Mouse (Mus musculus): ENCODE data around the gene Ccdc47. TPM values are rescaled to one million over a fixed set of nuclear protein-coding genes. Genes with fewer than 3 reads are reported as not detected.

Gene Ccdc47
- polyA plus RNA-seq, 1 experiment from 2014 or later, result 41.9 TPM

- WGBS, result 75% methylated on average over 7 of the region's 7 CpGs
- H3K9ac ChIP-seq (ENCODE audit: low read depth, low read length), result no peak overlapping the region
- no peak for TF ChIP-seq CTCF (IDR thresholded peaks at IDR 0.05; ENCODE audit: low read depth)
- H3K4me1 ChIP-seq (replicated peaks; ENCODE audit: control insufficient read depth, insufficient read depth, low read length), result no peaks in the 10 kb centered on the region
- no peak overlapping the region for H3K4me2 ChIP-seq (replicated peaks; ENCODE audit: low read depth)
- no peak for ATAC-seq
- no peak overlapping the region for H3K4me3 ChIP-seq (ENCODE audit: low read depth, low read length)
- H3K27ac ChIP-seq (ENCODE audit: low read depth, low read length), result no peak overlapping the region
- no peaks in the 10 kb centered on the region for H3K27me3 ChIP-seq (replicated peaks; ENCODE audit: control insufficient read depth, insufficient read depth, low read length)
- H3K9me3 ChIP-seq (ENCODE audit: control insufficient read depth), result no peaks in the 10 kb centered on the region
- peaks cover 39% of the 10 kb centered on the region for H3K36me3 ChIP-seq (ENCODE audit: control insufficient read depth, insufficient read depth)
Observed at GRCm38 (mm10) chr11:106157154-106157553, 59.0 kb downstream of the Ccdc47 start.

- Histone ChIP-seq H3K4me1 (replicated peaks; ENCODE audit: control insufficient read depth, insufficient read depth, low read length) (no peaks in the 10 kb centered on the region), H3K9me3 (ENCODE audit: control insufficient read depth) (no peaks in the 10 kb centered on the region), H3K27me3 (replicated peaks; ENCODE audit: control insufficient read depth, insufficient read depth, low read length) (no peaks in the 10 kb centered on the region), H3K4me2 (replicated peaks; ENCODE audit: low read depth) (no peak overlapping the region), H3K4me3 (ENCODE audit: low read depth, low read length) (no peak overlapping the region), H3K9ac (ENCODE audit: low read depth, low read length) (no peak overlapping the region), H3K36me3 (ENCODE audit: control insufficient read depth, insufficient read depth) (peaks cover 48% of the 10 kb centered on the region), H3K27ac (ENCODE audit: low read depth, low read length) (no peak overlapping the region)
- TF ChIP-seq CTCF (IDR thresholded peaks at IDR 0.05; ENCODE audit: low read depth), result no peak
- WGBS, result 79% methylated on average over 1 of the region's 1 CpGs
- ATAC-seq, result no peak
Observed at GRCm38 (mm10) chr11:106156257-106156656, 59.9 kb downstream of the Ccdc47 start.

- no peak for ATAC-seq
- Histone ChIP-seq H3K27ac (ENCODE audit: low read depth, low read length) (no peak overlapping the region), H3K4me2 (replicated peaks; ENCODE audit: low read depth) (no peak overlapping the region), H3K4me3 (ENCODE audit: low read depth, low read length) (no peak overlapping the region), H3K9ac (ENCODE audit: low read depth, low read length) (no peak overlapping the region), H3K27me3 (replicated peaks; ENCODE audit: control insufficient read depth, insufficient read depth, low read length) (no peaks in the 10 kb centered on the region), H3K4me1 (replicated peaks; ENCODE audit: control insufficient read depth, insufficient read depth, low read length) (no peaks in the 10 kb centered on the region), H3K9me3 (ENCODE audit: control insufficient read depth) (no peaks in the 10 kb centered on the region), H3K36me3 (ENCODE audit: control insufficient read depth, insufficient read depth) (peaks cover 53% of the 10 kb centered on the region)
- 63% methylated on average over 3 of the region's 3 CpGs for WGBS
- no peak for TF ChIP-seq CTCF (IDR thresholded peaks at IDR 0.05; ENCODE audit: low read depth)
Observed at GRCm38 (mm10) chr11:106155761-106156160, 60.4 kb downstream of the Ccdc47 start.

DNA sequence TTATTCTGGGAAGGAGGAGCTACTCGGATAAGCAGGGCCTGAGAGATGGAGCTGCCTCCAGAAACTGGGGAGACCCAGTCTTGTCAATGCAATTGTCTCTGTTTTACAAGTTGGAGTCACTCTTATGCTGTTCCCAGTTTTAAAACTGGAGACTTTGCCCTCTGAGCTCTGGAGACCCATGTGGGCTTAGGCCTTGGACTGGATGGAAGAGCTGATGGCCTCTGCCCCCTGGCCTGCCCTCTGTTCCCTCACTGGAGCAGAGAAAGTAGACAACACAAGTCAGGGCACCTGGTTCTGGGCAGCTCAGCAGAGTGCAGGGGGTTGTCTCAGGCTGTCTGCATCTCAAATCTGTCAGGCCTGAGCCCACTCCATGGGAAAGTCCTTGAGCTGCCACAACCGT lies 61.4 kb downstream of the Ccdc47 start:
- Histone ChIP-seq H3K36me3 (ENCODE audit: control insufficient read depth, insufficient read depth) (peaks cover 62% of the 10 kb centered on the region), H3K9me3 (ENCODE audit: control insufficient read depth) (no peaks in the 10 kb centered on the region)
- ATAC-seq, result no peak

DNA sequence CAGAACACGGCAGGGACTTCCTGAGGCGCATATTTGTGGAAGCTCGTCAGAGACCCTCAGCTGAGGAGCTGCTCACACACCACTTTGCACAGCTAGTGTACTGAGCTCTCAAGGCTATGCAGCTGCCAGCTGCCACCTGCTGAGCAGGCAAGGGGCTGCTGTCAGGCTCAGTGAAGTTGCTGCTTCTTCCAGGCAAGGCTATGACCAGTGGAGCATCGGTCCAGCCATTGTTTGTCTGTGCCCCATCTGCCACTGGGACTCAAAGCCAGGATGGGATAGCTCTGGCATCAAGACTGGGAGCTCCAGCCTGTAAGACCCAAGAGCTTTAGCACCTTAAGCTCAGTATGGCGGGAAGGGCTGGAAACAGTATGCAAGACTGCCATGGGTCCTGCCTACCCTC lies 62.1 kb downstream of the Ccdc47 start:
- Histone ChIP-seq H3K9ac (ENCODE audit: low read depth, low read length) (no peak overlapping the region), H3K36me3 (ENCODE audit: control insufficient read depth, insufficient read depth) (peaks cover 69% of the 10 kb centered on the region)
- ATAC-seq, result no peak

More for the DNA sequence above, 61.4 kb downstream of the Ccdc47 start:
- Histone ChIP-seq H3K9ac (ENCODE audit: low read depth, low read length) (no peak overlapping the region), H3K27ac (ENCODE audit: low read depth, low read length) (no peak overlapping the region), H3K4me2 (replicated peaks; ENCODE audit: low read depth) (no peak overlapping the region), H3K4me1 (replicated peaks; ENCODE audit: control insufficient read depth, insufficient read depth, low read length) (no peaks in the 10 kb centered on the region), H3K27me3 (replicated peaks; ENCODE audit: control insufficient read depth, insufficient read depth, low read length) (no peaks in the 10 kb centered on the region), H3K4me3 (ENCODE audit: low read depth, low read length) (no peak overlapping the region)
- WGBS, result 67% methylated on average over 2 of the region's 2 CpGs
- TF ChIP-seq CTCF (IDR thresholded peaks at IDR 0.05; ENCODE audit: low read depth), result no peak

GRCm38 (mm10) chr11:106152132-106152531 lies 64.0 kb downstream of the Ccdc47 start:
- Histone ChIP-seq H3K27ac (ENCODE audit: low read depth, low read length) (no peak overlapping the region), H3K36me3 (ENCODE audit: control insufficient read depth, insufficient read depth) (peaks cover 88% of the 10 kb centered on the region), H3K9ac (ENCODE audit: low read depth, low read length) (no peak overlapping the region), H3K9me3 (ENCODE audit: control insufficient read depth) (no peaks in the 10 kb centered on the region), H3K4me3 (ENCODE audit: low read depth, low read length) (no peak overlapping the region), H3K4me2 (replicated peaks; ENCODE audit: low read depth) (no peak overlapping the region), H3K4me1 (replicated peaks; ENCODE audit: control insufficient read depth, insufficient read depth, low read length) (no peaks in the 10 kb centered on the region), H3K27me3 (replicated peaks; ENCODE audit: control insufficient read depth, insufficient read depth, low read length) (no peaks in the 10 kb centered on the region)
- ATAC-seq, result no peak
- 0 out of 2 replicates have a peak, but pooled peaks have one; percentile 1 for TF ChIP-seq CTCF (IDR thresholded peaks at IDR 0.05; ENCODE audit: low read depth)
- WGBS, result 82% methylated on average over 8 of the region's 8 CpGs

More for the DNA sequence above, 62.1 kb downstream of the Ccdc47 start:
- no peaks in the 10 kb centered on the region for H3K9me3 ChIP-seq (ENCODE audit: control insufficient read depth)
- TF ChIP-seq CTCF (IDR thresholded peaks at IDR 0.05; ENCODE audit: low read depth), result no peak
- H3K27me3 ChIP-seq (replicated peaks; ENCODE audit: control insufficient read depth, insufficient read depth, low read length), result no peaks in the 10 kb centered on the region
- no peak overlapping the region for H3K4me3 ChIP-seq (ENCODE audit: low read depth, low read length)
- no peak overlapping the region for H3K4me2 ChIP-seq (replicated peaks; ENCODE audit: low read depth)
- 85% methylated on average over 5 of the region's 5 CpGs for WGBS
- no peaks in the 10 kb centered on the region for H3K4me1 ChIP-seq (replicated peaks; ENCODE audit: control insufficient read depth, insufficient read depth, low read length)
- H3K27ac ChIP-seq (ENCODE audit: low read depth, low read length), result no peak overlapping the region

DNA sequence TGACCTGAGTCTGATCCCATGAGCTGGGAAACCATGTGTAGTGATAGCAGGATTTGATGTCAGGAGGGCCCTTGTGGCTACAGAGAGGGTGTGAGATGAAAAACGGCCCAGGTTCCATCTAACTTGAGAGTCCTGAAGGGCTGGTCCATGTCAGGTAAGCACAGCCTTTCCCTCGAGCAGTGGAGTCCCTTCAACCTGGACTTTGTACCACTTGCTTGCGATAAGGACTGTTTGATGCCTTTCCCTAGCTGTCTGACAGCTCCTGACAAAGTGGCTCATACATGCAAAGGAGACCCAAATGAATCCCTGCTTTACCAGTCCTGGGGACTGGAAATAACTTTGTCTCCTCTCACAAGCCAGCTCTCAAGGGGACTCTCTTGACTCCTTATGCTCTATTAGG lies 64.9 kb downstream of the Ccdc47 start:
- H3K4me2 ChIP-seq (replicated peaks; ENCODE audit: low read depth), result no peak overlapping the region
- no peaks in the 10 kb centered on the region for H3K4me1 ChIP-seq (replicated peaks; ENCODE audit: control insufficient read depth, insufficient read depth, low read length)
- ATAC-seq, result no peak
- peaks cover 79% of the 10 kb centered on the region for H3K36me3 ChIP-seq (ENCODE audit: control insufficient read depth, insufficient read depth)
- no peak overlapping the region for H3K9ac ChIP-seq (ENCODE audit: low read depth, low read length)
- no peak overlapping the region for H3K4me3 ChIP-seq (ENCODE audit: low read depth, low read length)
- TF ChIP-seq CTCF (IDR thresholded peaks at IDR 0.05; ENCODE audit: low read depth), result no peak
- no peaks in the 10 kb centered on the region for H3K27me3 ChIP-seq (replicated peaks; ENCODE audit: control insufficient read depth, insufficient read depth, low read length)
- WGBS, result 46% methylated on average over 3 of the region's 3 CpGs
- H3K27ac ChIP-seq (ENCODE audit: low read depth, low read length), result no peak overlapping the region
- H3K9me3 ChIP-seq (ENCODE audit: control insufficient read depth), result no peaks in the 10 kb centered on the region

Other genes starting within 250 kb of the Ccdc47 start
- gene Ace, start 248.4 kb downstream of the Ccdc47 start, polyA plus RNA-seq (2015; fragmentation: Nextera tagmentation; extraction: Ambion mirVana), result 222 and 231 TPM in 2 replicates
- not detected in 2 replicates for gene Ace3, start 221.7 kb downstream of the Ccdc47 start, polyA plus RNA-seq (2015; fragmentation: Nextera tagmentation; extraction: Ambion mirVana)
- 0.94 and 1.6 TPM in 2 replicates for gene Kcnh6, start 208.2 kb downstream of the Ccdc47 start, polyA plus RNA-seq (2015; fragmentation: Nextera tagmentation; extraction: Ambion mirVana)
- gene Dcaf7, start 179.5 kb downstream of the Ccdc47 start, polyA plus RNA-seq (2015; fragmentation: Nextera tagmentation; extraction: Ambion mirVana), result 30.8 and 31.3 TPM in 2 replicates
- gene Taco1, start 150.3 kb downstream of the Ccdc47 start, polyA plus RNA-seq (2015; fragmentation: Nextera tagmentation; extraction: Ambion mirVana), result 9.0 and 9.2 TPM in 2 replicates
- 6.2 and 6.6 TPM in 2 replicates for gene Map3k3, start 131.7 kb downstream of the Ccdc47 start, polyA plus RNA-seq (2015; fragmentation: Nextera tagmentation; extraction: Ambion mirVana)
- gene Gm10840, start 55.5 kb downstream of the Ccdc47 start, polyA plus RNA-seq (2015; fragmentation: Nextera tagmentation; extraction: Ambion mirVana), result not detected in 2 replicates
- gene Limd2, start 55.5 kb downstream of the Ccdc47 start, polyA plus RNA-seq (2015; fragmentation: Nextera tagmentation; extraction: Ambion mirVana), result 32.6 and 34.6 TPM in 2 replicates
- gene Strada, start 14.2 kb downstream of the Ccdc47 start, polyA plus RNA-seq (2015; fragmentation: Nextera tagmentation; extraction: Ambion mirVana), result 5.7 and 6.4 TPM in 2 replicates
- 28.1 and 30.0 TPM in 2 replicates for gene Ddx42, start 582 bp upstream of the Ccdc47 start, polyA plus RNA-seq (2015; fragmentation: Nextera tagmentation; extraction: Ambion mirVana)
- gene Ftsj3, start 39.7 kb upstream of the Ccdc47 start, polyA plus RNA-seq (2015; fragmentation: Nextera tagmentation; extraction: Ambion mirVana), result 16.6 and 18.3 TPM in 2 replicates
- gene Psmc5, start 39.8 kb upstream of the Ccdc47 start, polyA plus RNA-seq (2015; fragmentation: Nextera tagmentation; extraction: Ambion mirVana), result 160 and 168 TPM in 2 replicates
- 25.3 and 26.3 TPM in 2 replicates for gene Smarcd2, start 56.6 kb upstream of the Ccdc47 start, polyA plus RNA-seq (2015; fragmentation: Nextera tagmentation; extraction: Ambion mirVana)
- gene Tcam1, start 60.3 kb upstream of the Ccdc47 start, polyA plus RNA-seq (2015; fragmentation: Nextera tagmentation; extraction: Ambion mirVana), result 0.09 TPM in 1 of 2 replicates, not detected in the other
- gene Gh, start 85.5 kb upstream of the Ccdc47 start, polyA plus RNA-seq (2015; fragmentation: Nextera tagmentation; extraction: Ambion mirVana), result not detected in 2 replicates
- gene Cd79b, start 98.4 kb upstream of the Ccdc47 start, polyA plus RNA-seq (2015; fragmentation: Nextera tagmentation; extraction: Ambion mirVana), result 1.3 and 1.5 TPM in 2 replicates
- gene Scn4a, start 136.9 kb upstream of the Ccdc47 start, polyA plus RNA-seq (2015; fragmentation: Nextera tagmentation; extraction: Ambion mirVana), result 0.01 TPM in 1 of 2 replicates, not detected in the other
- gene Prr29, start 149.1 kb upstream of the Ccdc47 start, polyA plus RNA-seq (2015; fragmentation: Nextera tagmentation; extraction: Ambion mirVana), result 0.52 and 0.97 TPM in 2 replicates
- 14.2 and 15.4 TPM in 2 replicates for gene Icam2, start 171.7 kb upstream of the Ccdc47 start, polyA plus RNA-seq (2015; fragmentation: Nextera tagmentation; extraction: Ambion mirVana)